Mouse (Mus musculus): Measurements from ENCODE around the gene Pigs. TPM values are rescaled to one million over a fixed set of nuclear protein-coding genes. Genes with fewer than 3 reads are reported as not detected.

The Pigs gene
- total and polyA plus RNA-seq, 3 experiments = 26.3 to 65.4 (median 53.1) TPM

DNA sequence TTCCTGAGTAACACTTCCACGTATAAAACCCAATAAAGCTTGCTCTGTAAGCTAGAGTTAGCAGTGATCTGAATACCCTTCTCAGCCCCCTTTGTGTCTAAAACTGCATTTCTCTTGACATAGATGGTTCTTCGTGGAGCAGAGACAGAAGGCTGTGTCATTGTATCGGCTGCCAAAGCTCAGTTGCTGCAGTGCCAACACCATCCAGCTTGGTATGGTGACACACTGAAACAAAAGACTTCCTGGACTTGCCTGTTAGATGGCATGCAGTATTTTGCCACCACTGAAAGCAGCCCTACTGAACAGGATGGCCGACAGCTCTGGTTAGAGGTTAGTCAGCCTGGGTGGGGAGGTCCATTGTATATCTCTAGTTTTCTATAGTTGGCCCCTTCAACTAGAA, 48.6 kb upstream of the Pigs start:
- dilution Hi-C loops (cut with MboI; ENCODE audit: extremely low pct_ligation_motif_present, extremely low pct_unique_long_range_greater_than_20kb, low sequenced_read_pairs) = no loop called here

DNA sequence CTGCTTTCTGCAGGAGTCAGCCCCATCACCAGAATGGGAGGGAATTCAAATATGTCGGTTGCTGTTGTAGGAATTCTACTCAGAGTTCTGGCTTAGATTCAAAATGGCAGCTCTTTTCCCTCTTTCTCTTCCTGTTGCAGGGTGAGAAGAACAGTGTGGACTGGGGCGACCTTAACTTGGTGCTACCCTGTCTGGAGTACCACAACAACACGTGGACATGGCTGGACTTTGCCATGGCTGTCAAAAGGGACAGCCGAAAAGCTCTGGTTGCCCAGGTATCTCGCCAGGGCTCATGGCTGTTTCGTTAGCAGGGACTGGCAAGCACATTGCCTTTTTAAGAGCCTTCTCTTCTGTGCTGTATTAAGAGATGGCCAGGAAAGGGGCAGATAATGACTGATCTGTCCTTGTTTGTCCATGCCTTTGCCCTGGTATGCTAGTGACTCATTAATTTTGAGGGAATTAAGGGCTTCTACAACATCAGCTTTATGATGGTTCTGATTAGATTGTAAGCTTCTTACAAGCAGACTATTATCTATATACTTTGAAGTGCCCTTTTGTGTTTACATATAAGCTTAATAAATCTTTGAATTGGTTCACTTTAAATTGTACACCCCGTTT, 39.0 kb upstream of the Pigs start:
- Histone ChIP-seq H3K27me3 (replicated peaks) (no peaks in the 10 kb centered on the region), H3K4me1 (ENCODE audit: control insufficient read depth in 1 of 2, insufficient read depth in 2 of 2) (no peaks in the 10 kb centered on the region), H3K9me3 (replicated peaks; ENCODE audit: low read length) (no peaks in the 10 kb centered on the region), H3K4me3 (replicated peaks in 1 of 3; ENCODE audit: low read depth in 2 of 3, low read length in 2 of 3, poor library complexity in 1 of 3) (no peak overlapping the region), H3K4me2 (ENCODE audit: insufficient read depth, low read depth, poor library complexity, severe bottlenecking) (no peak overlapping the region), H3K36me3 (replicated peaks in 1 of 2; ENCODE audit: control insufficient read depth in 1 of 2, insufficient read depth in 1 of 2, low read length in 1 of 2) (peaks cover 70 to 92% of the 10 kb centered on the region in 2 experiments), H3K79me2 (replicated peaks; ENCODE audit: control insufficient read depth, extremely low read depth, insufficient read depth, poor library complexity, severe bottlenecking) (no peaks in the 10 kb centered on the region), H3K27ac (ENCODE audit: insufficient read depth, low read depth) (no peak overlapping the region), H3K9ac (ENCODE audit: insufficient read depth, low read depth) (no peak overlapping the region)
- no peak for DNase-seq (ENCODE audit: extremely low read depth)
- TF ChIP-seq E2F4 (IDR thresholded peaks at IDR 0.05; ENCODE audit: insufficient replicate concordance, low read depth, low read length) (no peak), MEF2A (IDR thresholded peaks at IDR 0.05; ENCODE audit: borderline replicate concordance, low read depth, low read length) (no peak), ELF1 (IDR thresholded peaks at IDR 0.05; ENCODE audit: low read depth, low read length) (no peak), UBTF (IDR thresholded peaks at IDR 0.05; ENCODE audit: low read depth, low read length) (no peak), HCFC1 (IDR thresholded peaks at IDR 0.05; ENCODE audit: low read depth, low read length) (no peak)
- dilution Hi-C loops (cut with MboI; ENCODE audit: extremely low pct_ligation_motif_present, extremely low pct_unique_long_range_greater_than_20kb, low sequenced_read_pairs) = no loop called here
- in situ Hi-C loops (cut with MboI; ENCODE audit: low pct_ligation_motif_present, low pct_unique_long_range_greater_than_20kb, low sequenced_read_pairs) = no loop called here

More for the DNA sequence above, 48.6 kb upstream of the Pigs start:
- H3K4me1 ChIP-seq (ENCODE audit: control insufficient read depth in 1 of 2, insufficient read depth in 2 of 2) = no peaks in the 10 kb centered on the region
- TF ChIP-seq ELF1 (IDR thresholded peaks at IDR 0.05; ENCODE audit: low read depth, low read length) (no peak), KAT2A (IDR thresholded peaks at IDR 0.05; ENCODE audit: insufficient replicate concordance, low read length) (no peak)
- H3K27ac ChIP-seq (ENCODE audit: insufficient read depth, low read depth) = no peak overlapping the region
- H3K9me3 ChIP-seq (replicated peaks; ENCODE audit: low read length) = no peaks in the 10 kb centered on the region
- no peak overlapping the region for H3K4me2 ChIP-seq (ENCODE audit: insufficient read depth, low read depth, poor library complexity, severe bottlenecking)
- in situ Hi-C loops (cut with MboI; ENCODE audit: low pct_ligation_motif_present, low pct_unique_long_range_greater_than_20kb, low sequenced_read_pairs) = no loop called here
- H3K4me3 ChIP-seq (replicated peaks in 1 of 3; ENCODE audit: low read depth in 2 of 3, low read length in 2 of 3, poor library complexity in 1 of 3) = no peak overlapping the region
- no peak overlapping the region for H3K9ac ChIP-seq (ENCODE audit: insufficient read depth, low read depth)
- no peaks in the 10 kb centered on the region for H3K79me2 ChIP-seq (replicated peaks; ENCODE audit: control insufficient read depth, extremely low read depth, insufficient read depth, poor library complexity, severe bottlenecking)
- H3K36me3 ChIP-seq (replicated peaks in 1 of 2; ENCODE audit: control insufficient read depth in 1 of 2, insufficient read depth in 1 of 2, low read length in 1 of 2) = peaks cover 81 to 96% of the 10 kb centered on the region in 2 experiments
- H3K27me3 ChIP-seq (replicated peaks) = no peaks in the 10 kb centered on the region
- no peak for DNase-seq (ENCODE audit: extremely low read depth)

DNA sequence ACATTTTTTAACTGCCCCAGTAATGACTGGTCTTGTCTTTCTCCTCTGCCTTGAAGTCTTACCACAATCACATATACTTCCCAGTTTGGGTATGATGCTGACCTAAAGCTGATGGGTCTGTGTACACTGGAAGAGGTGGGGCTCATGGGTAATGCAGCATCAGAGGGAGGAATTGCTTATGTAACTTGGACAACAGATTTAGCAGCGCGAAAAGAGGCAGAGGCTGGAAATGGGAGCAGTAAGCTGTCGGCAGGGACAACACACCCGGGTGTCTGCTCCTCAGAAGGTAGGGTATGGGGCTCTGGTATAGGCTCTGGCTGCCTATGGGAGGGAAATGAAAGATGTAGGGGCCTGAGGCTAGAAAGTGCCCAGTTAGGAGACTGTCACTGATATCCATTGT, 37.6 kb upstream of the Pigs start, which contains the start of gene BC030499:
BC030499 (plus strand) TSS at position 188 of the 400 bp plus-strand sequence.
- peaks cover 57 to 91% of the 10 kb centered on the region in 2 experiments for H3K36me3 ChIP-seq (replicated peaks in 1 of 2; ENCODE audit: control insufficient read depth in 1 of 2, insufficient read depth in 1 of 2, low read length in 1 of 2)
- no peaks in the 10 kb centered on the region for H3K79me2 ChIP-seq (replicated peaks; ENCODE audit: control insufficient read depth, extremely low read depth, insufficient read depth, poor library complexity, severe bottlenecking)
- H3K4me1 ChIP-seq (ENCODE audit: control insufficient read depth in 1 of 2, insufficient read depth in 2 of 2) = peaks cover 0 to 2% of the 10 kb centered on the region in 2 experiments; a peak in 1 of 4 replicates
- no peaks in the 10 kb centered on the region for H3K9me3 ChIP-seq (replicated peaks; ENCODE audit: low read length)
- H3K27me3 ChIP-seq (replicated peaks) = no peaks in the 10 kb centered on the region
- no peak within 1 kb of the TSS for H3K9ac ChIP-seq (ENCODE audit: insufficient read depth, low read depth)
- in situ Hi-C loops (cut with MboI; ENCODE audit: low pct_ligation_motif_present, low pct_unique_long_range_greater_than_20kb, low sequenced_read_pairs) = no loop called here
- H3K4me3 ChIP-seq (replicated peaks in 1 of 3; ENCODE audit: low read depth in 2 of 3, low read length in 2 of 3, poor library complexity in 1 of 3) = no peak within 1 kb of the TSS
- no peak for TF ChIP-seq GABPA (IDR thresholded peaks at IDR 0.05; ENCODE audit: insufficient replicate concordance, low read depth, low read length)
- dilution Hi-C loops (cut with MboI; ENCODE audit: extremely low pct_ligation_motif_present, extremely low pct_unique_long_range_greater_than_20kb, low sequenced_read_pairs) = no loop called here
- no peak within 1 kb of the TSS for H3K4me2 ChIP-seq (ENCODE audit: insufficient read depth, low read depth, poor library complexity, severe bottlenecking)
- DNase-seq (ENCODE audit: extremely low read depth) = no peak
- H3K27ac ChIP-seq (ENCODE audit: insufficient read depth, low read depth) = no peak within 1 kb of the TSS

All from CH12.LX (cell line).